Mouse (Mus musculus) large intestine, adult 2 months (tissue): ENCODE data around the gene Limk2. TPM values are rescaled to one million over a fixed set of nuclear protein-coding genes. Genes with fewer than 3 reads are reported as not detected.

ENCODE experiments used
- DNase-seq: peaks from one replicate; pipeline ENCODE4 v3.0.0-alpha.2; 2012; ENCODE audit warnings: low read depth, low spot score
- WGBS: fragments of 180-500 bp; shearing (Covaris S2); methylation state at CpG from one replicate; pipeline ENCODE4 v1.1.7; 2018; 5-methylcytosine and 5-hydroxymethylcytosine counted together
- polyA plus RNA-seq: library from polyadenylated mRNA; depleted of rRNA; stranded (reverse); fragments of >200 nt; gene quantifications from 2 replicates; pipeline ENCODE4 v1.2.3, GENCODE M21; 2012

The Limk2 gene
- polyA plus RNA-seq, 1 experiment, result 88.4 TPM

DNA sequence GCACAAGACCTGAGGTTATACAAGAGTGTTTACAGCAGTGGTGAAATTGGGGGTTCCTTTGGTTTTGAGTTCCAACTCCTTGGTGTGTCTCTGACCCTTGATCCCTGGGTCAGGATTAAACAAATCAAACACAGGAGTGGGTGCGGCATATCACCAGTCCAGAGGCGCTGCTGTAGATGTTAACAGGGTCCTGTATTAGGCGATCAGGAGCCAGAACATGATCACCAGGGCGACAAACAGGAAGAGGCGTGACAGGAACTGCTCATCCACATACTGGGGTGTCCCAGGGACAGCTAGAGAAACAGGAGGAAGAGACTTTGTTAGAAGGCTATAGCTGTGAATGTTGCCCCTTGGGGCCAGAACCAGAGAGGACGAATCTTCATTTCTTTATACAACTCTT lies 8.8 kb upstream of the Limk2 start:
- DNase-seq, result no peak
- 35% methylated on average over 6 of the region's 6 CpGs for WGBS

DNA sequence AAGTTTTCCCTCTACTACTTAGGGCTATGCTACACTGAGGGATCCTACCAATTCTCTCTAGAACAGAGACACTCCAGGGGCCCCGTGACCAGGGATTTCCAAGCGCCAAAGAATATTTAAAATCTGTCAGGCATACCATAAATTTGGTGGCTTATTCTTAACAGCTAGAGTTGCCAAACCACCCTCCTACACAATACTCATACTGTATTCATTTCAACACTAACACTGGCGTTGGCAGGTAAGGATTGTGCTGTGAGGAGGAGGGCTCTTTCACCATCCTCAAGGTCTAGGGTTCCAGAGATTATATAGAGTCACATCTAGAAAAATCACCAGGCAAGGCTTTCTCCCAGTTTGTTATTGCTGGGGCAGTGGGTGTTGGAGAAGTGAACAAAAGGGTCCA lies 7.4 kb upstream of the Limk2 start:
- 96% methylated on average over 3 of the region's 3 CpGs for WGBS
- no peak for DNase-seq

DNA sequence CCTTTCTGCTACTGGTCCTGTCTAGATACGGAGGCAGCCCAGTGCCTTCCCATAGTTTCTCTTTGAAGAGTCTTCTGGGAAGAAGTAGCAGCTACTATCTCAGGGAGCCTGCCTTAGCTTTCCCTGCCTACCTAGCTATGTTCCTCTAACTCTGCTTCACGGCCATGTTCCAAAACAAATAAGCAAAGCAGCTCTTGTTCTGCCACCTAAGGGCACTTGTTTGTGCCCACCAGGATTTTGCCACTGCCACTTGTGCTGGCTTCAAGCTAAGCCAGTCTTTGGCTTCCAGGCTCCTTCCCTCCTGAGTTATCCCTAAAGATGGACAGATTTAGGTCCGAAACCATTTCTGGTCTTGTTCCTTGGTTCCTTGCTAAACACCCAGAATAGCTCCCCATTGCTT lies 3.1 kb upstream of the Limk2 start:
- no peak for DNase-seq
- 82% methylated on average over 3 of the region's 3 CpGs for WGBS

DNA sequence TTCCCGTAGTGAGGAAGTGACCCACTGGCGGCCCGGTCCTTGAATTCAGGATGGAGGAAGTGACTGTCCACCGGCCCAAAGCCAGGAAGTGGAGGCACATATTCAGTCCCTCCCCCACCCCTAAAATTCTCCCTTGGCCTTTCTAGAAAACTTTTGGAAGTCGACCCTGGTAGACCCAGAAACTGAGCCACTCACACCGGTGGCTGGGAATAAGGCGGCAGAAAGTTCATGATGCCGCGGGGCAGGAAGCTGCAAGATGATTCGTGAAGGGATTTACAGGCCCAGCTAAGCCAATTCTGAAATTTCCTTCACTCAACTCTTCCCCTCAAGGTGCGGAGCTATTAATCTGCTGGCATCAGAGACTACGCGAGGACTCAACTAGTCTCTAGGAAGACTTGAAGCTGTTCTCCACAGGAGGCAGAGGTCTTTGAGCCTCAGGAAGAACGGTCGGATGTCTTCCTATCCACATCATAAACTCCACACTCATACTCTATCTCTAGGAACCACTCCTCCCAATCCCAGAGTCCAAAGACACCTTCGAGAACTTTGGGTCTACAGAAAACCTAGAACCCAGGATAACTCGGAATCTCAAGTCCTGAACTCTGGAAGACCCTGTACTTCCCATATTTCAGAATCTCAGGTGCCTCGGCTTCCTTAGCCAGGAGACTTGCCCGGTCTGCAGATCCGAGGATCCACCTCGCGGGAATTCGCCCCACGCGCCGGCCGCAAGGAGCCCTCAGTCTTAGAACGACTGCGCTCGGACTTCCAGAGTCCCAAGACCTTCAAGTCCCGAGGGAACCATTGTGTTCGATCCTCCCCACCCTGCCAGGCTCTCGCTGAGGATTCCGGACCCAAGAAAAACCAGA lies 625 bp downstream of the Limk2 start:
- DNase-seq, result no peak
- WGBS, result 1% methylated on average over 34 of the region's 34 CpGs

DNA sequence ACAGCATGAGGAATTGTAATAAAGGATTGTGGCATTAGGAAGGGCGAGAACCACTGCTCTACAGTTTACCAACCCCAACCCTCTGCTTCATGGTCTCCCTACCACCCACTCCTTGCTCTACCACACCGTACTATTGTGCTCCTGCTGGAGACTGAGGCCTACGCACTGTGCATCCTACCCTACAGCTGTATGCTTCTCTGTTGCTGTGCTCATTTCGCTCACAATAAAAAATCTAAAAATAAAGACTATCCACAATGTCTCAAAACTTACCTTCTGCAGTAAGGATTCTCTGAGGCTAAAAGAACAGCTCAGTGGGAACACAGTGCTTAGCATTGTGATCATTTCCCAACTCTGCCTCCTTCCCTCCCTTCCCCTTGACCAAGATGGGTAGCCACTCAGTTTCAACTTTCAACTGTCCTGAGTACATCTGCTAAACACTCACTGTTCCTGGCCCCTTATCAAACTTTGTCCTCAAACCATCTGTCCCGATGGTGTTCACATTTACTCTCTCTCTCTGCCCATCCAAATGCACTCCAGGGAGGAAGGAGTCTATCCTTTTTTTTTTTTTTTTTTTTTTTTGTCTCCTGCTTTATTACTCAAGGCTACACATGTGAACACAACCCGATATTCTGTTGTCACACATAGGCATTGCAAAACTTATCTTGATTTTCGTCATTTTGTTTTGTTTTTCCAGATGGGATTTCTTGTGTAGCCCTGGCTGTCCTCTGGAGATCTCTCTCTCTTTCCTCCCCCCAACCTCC lies 4.5 kb downstream of the Limk2 start:
- WGBS, result 51% methylated on average over 7 of the region's 7 CpGs
- no peak for DNase-seq

DNA sequence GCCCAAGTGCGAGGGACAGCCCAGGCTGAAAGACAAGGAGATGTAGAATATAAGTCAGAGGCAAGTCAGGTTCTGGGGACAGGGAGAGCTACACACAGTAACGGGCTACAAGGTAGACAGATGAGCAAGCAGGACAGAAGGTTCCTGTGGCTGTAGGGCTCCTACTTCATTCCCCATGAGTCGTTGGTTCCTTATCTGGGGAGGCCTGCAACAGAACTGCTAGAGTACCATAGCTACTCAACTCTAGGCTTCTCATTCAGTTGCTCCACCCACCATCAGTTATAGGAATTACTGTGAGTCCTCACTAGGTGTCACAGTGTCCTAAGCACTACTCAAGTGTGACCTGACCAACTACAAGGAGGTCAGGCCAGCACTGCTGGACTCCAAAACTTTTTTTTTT lies 6.0 kb downstream of the Limk2 start:
- no peak for DNase-seq
- WGBS, result 54% methylated on average over 3 of the region's 3 CpGs

DNA sequence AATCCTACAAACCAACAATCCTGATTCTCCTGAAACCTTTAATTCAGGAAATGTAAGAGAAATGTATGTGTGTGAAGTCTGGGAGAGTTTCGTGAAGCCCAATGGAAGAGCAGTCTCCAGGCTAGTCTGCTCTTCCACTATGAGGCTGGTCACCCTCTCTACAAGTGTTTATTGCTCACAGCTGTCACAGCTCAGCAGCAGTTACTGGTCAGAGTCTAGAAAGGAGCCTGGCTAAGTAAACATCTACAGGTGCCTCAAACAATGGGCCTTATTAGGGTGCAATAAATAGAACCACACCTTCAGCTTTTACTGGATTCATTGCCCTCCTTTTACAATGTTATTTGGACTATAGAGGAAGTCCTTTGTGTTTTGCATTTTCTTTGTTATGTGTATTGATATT lies 10.7 kb downstream of the Limk2 start:
- 30% methylated on average over 1 of the region's 1 CpGs for WGBS
- DNase-seq, result no peak

DNA sequence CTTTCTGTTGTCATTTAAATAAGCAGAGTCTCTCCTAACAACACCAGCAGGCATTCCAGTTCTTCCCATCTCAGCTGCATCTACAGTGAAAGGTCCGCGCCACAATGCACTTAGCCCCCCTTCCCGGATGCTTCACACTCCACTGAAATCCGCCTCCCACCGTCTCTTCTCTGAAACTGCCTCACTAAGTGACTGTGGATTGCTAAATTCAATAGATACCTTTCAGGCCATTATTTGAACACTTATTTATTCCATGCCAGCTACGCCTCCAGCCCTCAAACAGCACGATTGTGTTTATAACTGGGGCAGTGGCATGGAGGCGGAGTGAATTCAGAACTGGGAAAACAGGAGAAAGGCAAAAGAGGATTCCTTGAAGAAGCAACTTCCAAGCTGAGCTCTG lies 12.4 kb downstream of the Limk2 start:
- DNase-seq, result no peak
- WGBS, result 56% methylated on average over 8 of the region's 8 CpGs

DNA sequence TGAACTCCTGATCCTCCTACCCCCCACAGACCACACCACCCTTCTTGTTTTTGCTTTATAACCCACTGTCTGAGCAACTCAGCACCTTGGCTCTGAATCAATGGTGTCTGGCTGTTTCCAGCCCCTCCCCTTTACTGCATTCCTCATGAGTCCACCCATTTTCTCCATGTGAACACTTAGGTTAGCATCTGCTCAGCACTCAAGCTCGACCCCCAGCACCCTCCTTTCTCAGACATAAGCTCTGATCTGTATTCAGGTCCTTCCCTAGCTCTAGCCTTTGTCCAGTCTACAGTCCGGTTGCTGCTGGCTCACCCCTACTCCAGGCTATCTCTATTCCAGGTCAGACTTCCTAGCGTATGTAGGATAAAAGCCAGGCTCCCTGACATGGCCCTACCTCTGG lies 12.9 kb downstream of the Limk2 start:
- WGBS, result 46% methylated on average over 3 of the region's 3 CpGs
- no peak for DNase-seq

DNA sequence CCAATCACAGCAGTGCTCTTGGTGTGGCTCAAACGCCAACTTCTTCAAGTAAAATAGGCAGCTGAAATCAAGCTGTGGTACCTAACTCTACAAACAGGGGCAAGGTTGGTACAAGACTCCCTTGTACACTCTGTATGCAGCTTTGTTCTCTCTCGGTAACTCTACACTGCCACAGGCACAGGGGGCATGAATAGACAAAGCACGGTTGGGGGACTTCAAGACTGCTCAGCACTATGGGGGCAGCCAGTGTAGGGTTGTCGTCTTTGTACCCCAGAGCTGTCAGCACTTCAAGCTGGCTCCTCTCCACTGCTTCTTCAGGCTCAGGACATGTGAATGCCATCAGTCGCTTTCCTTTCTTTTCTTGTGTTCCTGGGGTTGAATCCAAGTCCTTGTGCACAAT lies 14.5 kb downstream of the Limk2 start:
- WGBS, result 57% methylated on average over 5 of the region's 5 CpGs
- DNase-seq, result no peak

DNA sequence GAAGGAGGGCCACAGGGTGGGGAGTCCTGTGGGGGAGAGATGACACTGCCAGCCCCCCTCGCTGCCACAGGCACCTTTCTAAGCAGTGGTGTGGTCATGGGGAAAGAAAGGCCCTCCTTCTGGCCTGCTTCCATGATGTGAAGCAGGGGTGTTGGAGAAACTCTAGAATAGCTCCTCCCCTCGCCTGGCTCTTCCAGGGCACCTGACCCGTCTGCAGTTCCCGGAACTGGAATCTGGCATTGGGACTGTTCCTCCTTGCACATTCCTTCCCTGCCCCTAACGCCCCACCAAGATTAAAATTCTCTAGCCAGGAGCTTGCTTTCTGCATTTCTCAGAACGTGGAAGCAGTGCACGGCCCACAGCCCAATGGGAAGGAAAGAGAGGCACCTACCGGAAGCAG lies 16.5 kb downstream of the Limk2 start:
- DNase-seq, result no peak
- WGBS, result 31% methylated on average over 8 of the region's 8 CpGs

DNA sequence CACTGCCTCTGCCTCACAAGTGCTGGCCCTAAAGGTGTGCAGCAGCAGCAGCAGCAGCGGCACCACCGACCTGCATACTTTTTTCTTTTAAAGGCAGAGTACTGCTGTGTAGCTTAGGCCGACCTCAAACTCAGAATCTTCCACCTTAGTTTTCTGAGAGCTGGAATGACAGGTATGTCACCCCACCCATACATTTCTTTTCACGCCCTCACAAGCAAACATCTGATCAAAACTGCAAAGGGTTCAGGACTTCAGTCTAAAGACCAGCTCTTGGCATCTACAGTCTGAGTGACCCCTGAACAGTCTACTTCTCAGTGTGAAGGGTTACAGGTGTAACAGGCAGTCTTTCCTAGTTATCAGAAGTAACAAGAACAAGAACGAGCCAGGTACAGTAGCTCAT lies 18.2 kb downstream of the Limk2 start:
- DNase-seq, result no peak
- WGBS, result 33% methylated on average over 5 of the region's 5 CpGs

DNA sequence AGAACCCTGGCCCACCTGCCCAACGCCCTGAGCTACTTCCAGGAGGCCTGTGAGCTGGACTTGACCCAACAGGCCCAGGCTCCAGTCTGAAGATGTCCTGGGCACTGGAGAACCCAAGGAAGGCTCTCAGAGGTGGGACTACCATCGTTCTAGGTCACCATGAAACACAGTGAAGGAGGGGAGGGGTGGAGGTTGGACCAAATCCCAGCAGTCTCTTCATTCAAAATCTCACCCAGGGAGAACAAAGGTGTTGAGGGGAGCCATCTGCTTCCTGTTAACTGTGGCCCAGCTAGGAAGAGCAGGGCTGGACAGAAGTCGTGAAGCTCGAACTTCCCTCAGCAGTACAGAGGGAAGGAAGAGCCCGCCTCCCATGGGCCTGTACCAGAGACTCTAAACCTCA lies 19.0 kb downstream of the Limk2 start:
- 38% methylated on average over 5 of the region's 5 CpGs for WGBS
- DNase-seq, result no peak

DNA sequence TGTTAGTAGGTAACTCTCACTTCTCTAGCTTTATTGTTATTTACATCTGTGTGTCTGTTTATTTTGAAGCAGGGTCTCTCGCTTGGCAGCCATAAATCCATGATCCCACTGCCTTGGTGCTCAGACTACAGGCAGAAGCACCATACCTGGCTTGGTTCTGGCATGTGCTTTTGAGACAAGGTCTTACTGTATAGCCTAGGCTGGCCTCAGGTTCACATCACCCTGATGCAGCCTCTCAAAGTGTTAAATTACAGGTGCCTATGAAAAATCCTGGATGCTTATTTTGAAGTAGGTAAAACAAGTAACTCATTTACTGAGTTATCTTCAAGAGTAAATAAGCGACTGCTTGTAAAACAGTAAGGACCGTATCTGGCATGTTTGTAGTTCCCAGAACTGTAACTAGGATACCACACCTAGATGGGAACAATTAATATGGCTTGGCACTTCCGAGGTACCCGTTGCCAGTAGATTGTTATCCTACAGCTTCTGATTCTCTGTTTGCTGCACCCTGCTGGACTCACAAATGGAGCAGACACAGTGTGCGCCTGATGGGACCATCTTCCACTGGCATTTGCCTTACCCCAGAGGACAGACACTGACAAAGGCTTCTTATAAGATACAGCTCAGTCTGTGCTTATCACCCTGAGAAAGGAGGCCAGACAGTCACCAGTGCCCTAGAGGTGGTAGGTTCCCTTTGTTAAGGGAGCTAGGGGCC lies 21.4 kb downstream of the Limk2 start:
- no peak for DNase-seq

DNA sequence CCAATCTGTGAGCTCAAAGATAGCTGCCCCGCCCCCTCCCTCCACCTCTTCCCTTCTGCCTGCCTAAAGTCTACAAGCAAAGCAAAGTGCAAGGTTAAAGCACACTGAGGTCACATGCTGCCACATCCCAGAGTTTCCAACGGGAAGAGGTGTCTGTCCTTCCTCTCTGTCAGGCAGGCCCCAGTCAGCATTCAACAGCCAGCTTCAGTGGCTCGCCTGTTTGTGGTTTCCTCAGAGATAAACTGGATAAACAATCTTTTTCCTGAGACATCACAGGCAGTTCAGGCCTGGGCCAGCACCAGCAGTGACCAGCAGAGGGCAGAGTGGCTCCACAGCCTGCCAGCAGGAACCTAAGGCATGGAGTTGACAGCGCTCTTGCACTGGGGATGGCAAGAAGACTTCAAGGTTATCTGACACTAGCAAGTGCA lies 22.0 kb downstream of the Limk2 start:
- WGBS, result 12% methylated on average over 4 of the region's 4 CpGs
- DNase-seq, result no peak

More for the DNA sequence above, 21.4 kb downstream of the Limk2 start:
- 29% methylated on average over 6 of the region's 6 CpGs for WGBS

DNA sequence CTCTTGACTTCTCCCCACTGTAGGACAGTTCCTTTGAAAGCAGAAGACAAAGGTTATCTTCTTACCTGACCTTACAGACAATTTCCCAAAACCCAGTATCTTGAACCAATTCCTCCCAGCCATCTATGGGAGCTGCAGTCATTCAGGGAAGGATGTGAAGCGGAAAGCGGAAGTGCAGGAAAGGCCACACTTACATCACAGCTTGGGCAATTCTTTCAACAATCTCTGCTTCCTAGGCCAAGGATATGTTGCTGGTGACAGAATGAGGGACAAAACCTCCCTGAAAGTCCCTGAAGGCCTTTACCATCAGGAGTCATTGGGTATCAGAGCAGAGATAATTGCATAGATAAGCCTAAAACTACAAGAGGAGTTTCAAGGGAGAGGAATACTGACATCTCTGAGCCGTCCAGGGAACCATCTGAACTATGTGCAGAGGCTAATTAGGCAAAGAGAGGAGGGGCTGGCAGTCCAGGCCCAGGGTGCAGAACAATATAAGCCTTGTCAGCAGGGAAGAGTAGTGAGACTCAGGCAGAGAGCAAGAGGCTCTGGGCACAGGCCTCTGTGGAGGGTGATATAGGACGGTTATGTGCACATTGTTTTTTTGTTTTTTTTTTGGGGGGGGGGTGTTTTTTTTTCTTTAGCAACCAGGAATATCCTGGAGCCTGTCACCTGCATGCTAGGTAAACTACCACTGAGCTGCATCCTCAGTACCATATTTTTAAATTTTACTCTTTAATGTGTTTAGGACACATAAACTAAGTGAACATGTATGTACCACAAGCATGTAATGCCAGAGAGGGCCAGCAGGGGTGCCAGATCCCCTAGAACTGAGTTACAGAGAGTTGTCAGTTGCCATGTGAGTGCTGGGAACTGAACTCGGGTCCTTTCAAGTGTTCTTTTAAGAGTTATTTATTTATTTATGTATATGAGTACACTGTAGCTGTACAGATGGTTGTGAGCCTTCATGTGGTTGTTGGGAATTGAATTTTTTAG lies 26.1 kb downstream of the Limk2 start:
- no peak for DNase-seq
- 83% methylated on average over 5 of the region's 5 CpGs for WGBS

DNA sequence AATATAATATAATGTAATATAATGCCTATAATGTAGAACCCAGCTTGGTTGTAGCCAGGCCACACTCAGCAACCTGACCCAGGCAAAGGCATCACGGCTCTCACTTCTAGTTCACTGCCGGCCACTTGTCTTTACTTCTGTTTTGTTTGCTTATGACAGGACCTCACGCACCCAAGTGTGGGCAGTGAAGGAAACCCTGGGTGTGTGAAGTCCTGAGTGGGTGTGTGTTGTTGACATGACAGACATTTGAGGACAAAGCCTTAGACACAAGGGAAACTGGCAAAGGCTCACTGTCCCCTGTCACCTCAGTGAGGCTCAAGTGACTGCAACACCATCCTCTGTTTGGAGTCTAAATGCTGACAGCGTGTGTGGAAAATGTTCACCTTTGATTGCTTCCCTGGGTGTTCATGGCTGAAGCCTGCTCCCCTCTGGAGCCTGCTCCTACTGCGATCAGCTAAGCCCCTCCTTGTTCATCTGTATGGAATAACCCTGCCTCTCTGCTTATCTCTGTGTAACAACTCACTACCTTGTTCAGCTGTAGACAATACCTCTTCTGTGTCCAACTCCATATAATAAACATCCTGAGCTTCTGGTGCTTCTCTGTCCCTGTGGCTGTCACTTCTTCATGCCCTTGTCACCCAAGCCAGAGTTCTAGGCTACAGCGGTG lies 27.7 kb downstream of the Limk2 start:
- no peak for DNase-seq
- 59% methylated on average over 6 of the region's 6 CpGs for WGBS

DNA sequence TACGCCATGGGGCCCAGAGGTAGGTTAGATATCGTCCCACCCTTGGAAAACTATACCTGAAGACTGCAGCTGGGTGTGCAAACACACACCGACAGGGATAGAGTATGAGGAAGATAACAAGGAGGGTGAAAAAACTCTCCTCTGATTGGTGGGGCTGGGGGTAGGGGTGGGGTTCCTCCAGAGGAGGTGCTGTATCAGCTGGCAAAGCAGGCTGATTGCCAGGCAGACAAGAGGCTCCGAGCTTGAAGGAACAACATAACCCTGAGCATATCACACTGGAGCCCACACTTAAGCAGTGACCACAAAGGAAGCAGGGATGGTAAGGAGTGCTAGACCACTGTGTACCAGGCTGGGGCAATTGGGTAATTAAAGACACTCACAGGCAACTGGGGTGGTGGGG lies 29.6 kb downstream of the Limk2 start:
- DNase-seq, result no peak
- 48% methylated on average over 4 of the region's 4 CpGs for WGBS

DNA sequence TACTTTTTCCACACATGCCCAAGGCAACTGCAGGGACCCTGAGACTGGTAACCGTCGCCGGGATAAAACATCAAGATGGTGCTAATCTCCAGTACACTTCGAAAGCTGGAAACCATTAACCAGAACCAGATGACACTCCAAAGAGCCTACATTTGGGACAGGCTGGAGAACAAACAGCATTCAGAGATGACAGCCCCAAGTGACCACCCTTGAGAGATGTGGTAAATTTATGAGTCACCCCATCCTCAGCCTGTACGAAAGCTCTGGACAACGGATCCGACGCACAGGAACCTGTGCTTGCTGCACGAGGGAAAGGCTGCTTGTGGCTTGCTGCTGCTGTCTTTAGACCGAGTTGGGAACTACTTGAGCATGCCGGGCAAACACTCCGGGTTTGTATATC lies 34.2 kb downstream of the Limk2 start:
- WGBS, result 63% methylated on average over 12 of the region's 12 CpGs
- DNase-seq, result no peak
